Mouse (Mus musculus): ENCODE results near the gene Sdhaf2. TPM values are rescaled to one million over a fixed set of nuclear protein-coding genes. Genes with fewer than 3 reads are reported as not detected.

Gene Sdhaf2
- polyA plus RNA-seq, 1 experiment from 2014 or later, result 45.2 TPM

- WGBS, result 57% methylated on average over 2 of the region's 2 CpGs
- Histone ChIP-seq H3K4me3 (no peak overlapping the region), H3K4me1 (replicated peaks) (peaks cover 10% of the 10 kb centered on the region), H3K27ac (no peak overlapping the region), H3K27me3 (peaks cover 4% of the 10 kb centered on the region; the same call in 1 of the 2 replicates), H3K36me3 (peaks cover 17% of the 10 kb centered on the region), H3K9me3 (replicated peaks) (no peaks in the 10 kb centered on the region), H3K9ac (no peak overlapping the region), H3K4me2 (no peak overlapping the region)
- ATAC-seq (replicated peaks; ENCODE audit: insufficient number of reproducible peaks, insufficient read depth, low FRiP score, low read depth), result no peak
These were observed 29.0 kb downstream of the Sdhaf2 start for GRCm38 (mm10) chr19:10496976-10497375.

- H3K27ac ChIP-seq, result no peak overlapping the region
- H3K4me2 ChIP-seq, result no peak overlapping the region
- peaks cover 4% of the 10 kb centered on the region; the same call in 1 of the 2 replicates for H3K36me3 ChIP-seq
- H3K4me3 ChIP-seq, result no peak overlapping the region
- no peaks in the 10 kb centered on the region for H3K9me3 ChIP-seq (replicated peaks)
- no peak for ATAC-seq (replicated peaks; ENCODE audit: insufficient number of reproducible peaks, insufficient read depth, low FRiP score, low read depth)
- H3K27me3 ChIP-seq, result peaks cover 10% of the 10 kb centered on the region
- H3K4me1 ChIP-seq (replicated peaks), result peaks cover 10% of the 10 kb centered on the region
- WGBS, result 93% methylated on average over 1 of the region's 1 CpGs
- H3K9ac ChIP-seq, result no peak overlapping the region
These were observed 30.3 kb downstream of the Sdhaf2 start for GRCm38 (mm10) chr19:10495670-10496069.

DNA sequence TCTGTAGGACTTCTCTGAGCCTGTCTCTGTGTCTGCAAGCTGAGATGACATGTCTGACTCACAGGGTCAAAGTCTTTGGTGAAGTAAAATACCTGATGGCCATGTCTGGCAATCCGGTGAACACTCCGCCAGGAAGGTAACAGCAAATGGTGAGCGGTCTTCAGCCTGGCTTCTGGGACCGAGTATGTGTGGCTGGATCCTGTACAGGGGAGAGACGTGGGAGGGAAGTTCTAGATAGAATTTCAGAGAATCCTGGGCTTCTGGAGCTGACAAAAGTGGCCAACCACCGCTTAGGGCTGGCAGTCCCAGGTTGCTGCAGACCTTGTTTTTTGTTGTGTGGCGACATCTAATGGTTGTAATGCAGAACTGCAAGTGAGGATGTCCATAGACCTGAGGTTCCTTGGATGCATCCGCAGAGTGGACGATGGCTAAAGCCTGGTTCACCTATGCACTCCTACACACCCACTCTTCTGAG, 39.6 kb downstream of the Sdhaf2 start:
- Histone ChIP-seq H3K4me3 (no peak overlapping the region), H3K27me3 (peaks cover 57% of the 10 kb centered on the region), H3K4me2 (no peak overlapping the region), H3K9me3 (replicated peaks) (no peaks in the 10 kb centered on the region), H3K36me3 (no peaks in the 10 kb centered on the region), H3K4me1 (replicated peaks) (peaks cover 10% of the 10 kb centered on the region), H3K9ac (no peak overlapping the region), H3K27ac (no peak overlapping the region)
- ATAC-seq (replicated peaks; ENCODE audit: insufficient number of reproducible peaks, insufficient read depth, low FRiP score, low read depth), result no peak
- 19% methylated on average over 9 of the region's 9 CpGs for WGBS

- H3K9ac ChIP-seq, result no peak within 1 kb of the TSS
- no peaks in the 10 kb centered on the region for H3K36me3 ChIP-seq
- peaks cover 55% of the 10 kb centered on the region for H3K27me3 ChIP-seq
- no peaks in the 10 kb centered on the region for H3K9me3 ChIP-seq (replicated peaks)
- H3K4me2 ChIP-seq, result no peak within 1 kb of the TSS
- peaks cover 10% of the 10 kb centered on the region for H3K4me1 ChIP-seq (replicated peaks)
- 31% methylated on average over 6 of the region's 6 CpGs for WGBS
- H3K27ac ChIP-seq, result no peak within 1 kb of the TSS
- no peak within 1 kb of the TSS for H3K4me3 ChIP-seq
- ATAC-seq (replicated peaks; ENCODE audit: insufficient number of reproducible peaks, insufficient read depth, low FRiP score, low read depth), result no peak
These were observed 43.2 kb downstream of the Sdhaf2 start, which contains the start of gene Ppp1r32 for GRCm38 (mm10) chr19:10482703-10483102. Gene Ppp1r32 (minus strand): TSS chr19:10482928.

GRCm38 (mm10) chr19:10479541-10479940, 46.4 kb downstream of the Sdhaf2 start:
- Histone ChIP-seq H3K9ac (no peak overlapping the region), H3K9me3 (replicated peaks) (no peaks in the 10 kb centered on the region), H3K4me3 (no peak overlapping the region), H3K4me1 (replicated peaks) (peaks cover 10% of the 10 kb centered on the region), H3K27ac (no peak overlapping the region), H3K27me3 (peaks cover 58% of the 10 kb centered on the region), H3K36me3 (no peaks in the 10 kb centered on the region), H3K4me2 (no peak overlapping the region)
- no peak for ATAC-seq (replicated peaks; ENCODE audit: insufficient number of reproducible peaks, insufficient read depth, low FRiP score, low read depth)
- 39% methylated on average over 4 of the region's 4 CpGs for WGBS

GRCm38 (mm10) chr19:10473779-10474178, 52.2 kb downstream of the Sdhaf2 start:
- no peak overlapping the region for H3K4me3 ChIP-seq
- H3K9ac ChIP-seq, result no peak overlapping the region
- no peak overlapping the region for H3K4me2 ChIP-seq
- peaks cover 49% of the 10 kb centered on the region for H3K27me3 ChIP-seq
- ATAC-seq (replicated peaks; ENCODE audit: insufficient number of reproducible peaks, insufficient read depth, low FRiP score, low read depth), result no peak
- H3K9me3 ChIP-seq (replicated peaks), result no peaks in the 10 kb centered on the region
- no peak overlapping the region for H3K27ac ChIP-seq
- H3K4me1 ChIP-seq (replicated peaks), result no peaks in the 10 kb centered on the region; the same call in 1 of the 2 replicates
- no peaks in the 10 kb centered on the region for H3K36me3 ChIP-seq
- 23% methylated on average over 6 of the region's 6 CpGs for WGBS

DNA sequence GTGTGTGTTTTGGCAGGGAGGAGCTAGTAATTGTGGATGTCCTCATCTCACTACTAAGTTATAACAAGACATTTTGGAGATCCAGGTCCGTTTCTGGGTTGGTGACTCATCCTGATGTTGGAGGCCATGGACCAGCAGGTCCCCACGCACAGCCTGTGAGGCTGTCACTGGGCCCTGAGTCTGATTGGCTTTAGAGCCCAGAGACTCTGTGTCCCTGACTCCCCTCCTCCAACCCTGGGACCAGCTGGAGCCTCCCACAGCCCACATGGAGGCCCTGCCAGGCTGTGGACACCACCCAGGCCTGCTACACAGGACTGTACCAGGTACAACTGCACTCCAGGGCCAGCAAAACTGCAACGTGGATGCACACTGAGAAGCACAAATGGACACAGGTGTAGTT, 53.0 kb downstream of the Sdhaf2 start:
- no peak for ATAC-seq (replicated peaks; ENCODE audit: insufficient number of reproducible peaks, insufficient read depth, low FRiP score, low read depth)
- H3K4me3 ChIP-seq, result no peak overlapping the region
- 67% methylated on average over 3 of the region's 3 CpGs for WGBS
- no peak overlapping the region for H3K9ac ChIP-seq
- no peaks in the 10 kb centered on the region for H3K36me3 ChIP-seq
- no peak overlapping the region for H3K4me2 ChIP-seq
- no peak overlapping the region for H3K27ac ChIP-seq
- no peaks in the 10 kb centered on the region for H3K9me3 ChIP-seq (replicated peaks)
- H3K27me3 ChIP-seq, result peaks cover 43% of the 10 kb centered on the region
- no peaks in the 10 kb centered on the region; the same call in 1 of the 2 replicates for H3K4me1 ChIP-seq (replicated peaks)

DNA sequence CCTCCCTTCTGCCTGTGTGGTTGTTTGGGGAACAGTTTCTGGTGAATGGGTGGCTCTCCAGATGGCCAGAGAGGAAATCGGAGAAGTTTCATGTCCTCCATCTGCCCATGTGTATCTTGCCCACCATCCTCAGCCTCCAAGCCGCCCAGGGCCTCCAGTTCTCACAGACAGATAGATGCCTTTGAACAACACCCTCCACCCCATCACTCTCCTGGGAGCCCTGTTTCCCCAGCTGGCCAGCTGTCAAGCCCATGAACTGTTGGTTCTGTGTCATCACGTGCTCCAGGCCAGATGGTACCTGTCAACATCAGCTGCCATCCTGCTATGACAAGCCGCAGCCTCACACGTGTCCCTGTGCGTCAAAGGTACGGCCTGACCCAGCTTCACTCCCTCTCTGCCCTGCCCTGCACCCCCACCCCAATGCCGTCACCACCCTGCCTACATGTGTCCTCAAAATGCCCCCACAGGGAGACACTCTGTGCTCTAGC, 56.7 kb downstream of the Sdhaf2 start:
- H3K27ac ChIP-seq, result no peak overlapping the region
- no peaks in the 10 kb centered on the region for H3K36me3 ChIP-seq
- WGBS, result 30% methylated on average over 8 of the region's 8 CpGs
- H3K9ac ChIP-seq, result no peak overlapping the region
- H3K27me3 ChIP-seq, result peaks cover 48% of the 10 kb centered on the region
- H3K4me3 ChIP-seq, result no peak overlapping the region
- no peaks in the 10 kb centered on the region for H3K9me3 ChIP-seq (replicated peaks)
- no peak for ATAC-seq (replicated peaks; ENCODE audit: insufficient number of reproducible peaks, insufficient read depth, low FRiP score, low read depth)
- H3K4me1 ChIP-seq (replicated peaks), result no peaks in the 10 kb centered on the region; the same call in 1 of the 2 replicates
- H3K4me2 ChIP-seq, result no peak overlapping the region

DNA sequence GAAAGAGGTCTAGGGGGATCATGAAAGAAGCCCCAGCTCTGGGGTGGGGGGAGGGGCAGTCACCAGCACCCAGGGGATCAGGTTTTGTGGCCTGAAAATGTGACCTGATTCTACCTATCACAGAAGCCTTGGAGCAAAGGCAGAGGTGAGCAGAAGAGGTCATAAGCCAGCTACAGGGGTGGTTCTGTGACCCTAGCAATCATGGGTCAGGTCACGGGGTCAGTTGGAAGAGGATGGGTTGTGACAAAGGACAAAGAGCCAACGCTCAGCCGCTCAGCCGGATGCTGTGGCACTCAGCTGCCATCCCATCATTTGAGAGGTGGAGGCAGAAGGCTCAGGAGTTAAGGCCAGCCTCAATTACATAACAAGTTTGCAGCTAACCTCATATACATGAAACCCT, 61.5 kb downstream of the Sdhaf2 start:
- Histone ChIP-seq H3K4me3 (no peak overlapping the region), H3K4me1 (replicated peaks) (no peaks in the 10 kb centered on the region; the same call in 1 of the 2 replicates), H3K4me2 (no peak overlapping the region), H3K27me3 (peaks cover 76% of the 10 kb centered on the region), H3K9ac (no peak overlapping the region), H3K36me3 (no peaks in the 10 kb centered on the region), H3K27ac (no peak overlapping the region), H3K9me3 (replicated peaks) (no peaks in the 10 kb centered on the region)
- 51% methylated on average over 4 of the region's 4 CpGs for WGBS
- no peak for ATAC-seq (replicated peaks; ENCODE audit: insufficient number of reproducible peaks, insufficient read depth, low FRiP score, low read depth)

DNA sequence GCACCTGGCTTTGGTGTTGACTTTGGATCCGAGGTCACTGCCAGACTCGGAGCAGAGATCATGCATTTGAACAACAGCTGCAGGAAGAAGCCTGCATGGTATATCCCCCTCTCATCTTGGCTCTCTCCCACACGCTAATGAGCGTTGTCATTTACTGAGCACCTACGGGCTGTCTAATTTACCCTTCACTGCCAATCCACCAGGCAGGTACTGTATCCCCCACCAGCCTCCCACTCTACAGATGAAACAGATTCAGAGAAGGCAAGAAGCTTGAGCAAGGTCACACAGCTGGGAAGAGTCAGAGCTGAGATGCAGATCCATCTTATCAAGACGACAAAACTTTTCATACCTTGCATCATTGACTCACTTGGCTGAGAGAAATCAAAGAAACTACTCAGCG, 64.4 kb downstream of the Sdhaf2 start:
- ATAC-seq (replicated peaks; ENCODE audit: insufficient number of reproducible peaks, insufficient read depth, low FRiP score, low read depth), result no peak
- Histone ChIP-seq H3K4me3 (no peak overlapping the region), H3K9me3 (replicated peaks) (no peaks in the 10 kb centered on the region), H3K4me2 (no peak overlapping the region), H3K27ac (no peak overlapping the region), H3K27me3 (peaks cover 95% of the 10 kb centered on the region), H3K9ac (no peak overlapping the region), H3K36me3 (no peaks in the 10 kb centered on the region), H3K4me1 (replicated peaks) (peaks cover 16% of the 10 kb centered on the region)
- WGBS, result 34% methylated on average over 7 of the region's 7 CpGs

DNA sequence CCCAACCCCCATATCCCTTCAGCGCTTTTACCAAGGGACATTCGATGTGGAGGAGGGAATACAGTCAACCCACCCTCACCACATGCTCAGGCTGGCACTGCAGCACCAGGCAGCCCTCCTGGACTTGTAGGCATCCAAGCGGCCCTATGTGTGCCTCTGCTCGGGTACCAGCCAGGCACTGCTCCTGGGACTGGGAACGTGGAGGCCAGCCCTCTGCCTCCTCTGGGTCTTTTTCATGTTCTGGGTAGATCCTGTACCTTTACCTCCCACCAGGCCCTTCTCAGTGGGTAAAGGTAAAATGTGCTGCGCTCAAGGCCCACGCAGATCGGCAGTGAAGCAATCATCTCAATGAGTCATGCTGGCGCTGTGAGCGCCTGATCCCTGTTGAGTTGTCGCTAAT, 66.0 kb downstream of the Sdhaf2 start:
- H3K4me2 ChIP-seq, result no peak overlapping the region
- no peak for ATAC-seq (replicated peaks; ENCODE audit: insufficient number of reproducible peaks, insufficient read depth, low FRiP score, low read depth)
- H3K4me1 ChIP-seq (replicated peaks), result peaks cover 19% of the 10 kb centered on the region
- H3K36me3 ChIP-seq, result no peaks in the 10 kb centered on the region
- WGBS, result 47% methylated on average over 11 of the region's 11 CpGs
- H3K27me3 ChIP-seq, result peaks cover 97% of the 10 kb centered on the region
- no peak overlapping the region for H3K4me3 ChIP-seq
- H3K9ac ChIP-seq, result no peak overlapping the region
- H3K27ac ChIP-seq, result no peak overlapping the region
- no peaks in the 10 kb centered on the region for H3K9me3 ChIP-seq (replicated peaks)

DNA sequence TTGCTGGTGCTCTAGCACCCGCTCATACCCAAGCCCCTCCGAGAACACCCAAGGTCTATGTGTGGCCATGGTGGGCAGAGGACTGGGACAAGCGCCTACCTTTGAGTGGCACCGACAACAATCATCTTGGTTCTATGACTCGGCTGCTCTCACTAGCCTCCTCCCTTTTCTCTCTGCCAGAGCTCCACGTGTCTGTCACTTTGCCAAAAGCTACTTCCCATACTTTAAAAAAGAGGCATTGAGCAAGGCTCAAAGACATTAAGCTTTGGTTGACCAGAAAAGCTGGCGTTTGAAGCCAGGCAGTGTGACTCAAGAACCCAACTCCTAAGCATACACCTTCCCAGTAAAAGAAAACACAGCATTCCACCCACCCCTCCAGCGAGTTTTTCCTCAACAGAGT, 67.8 kb downstream of the Sdhaf2 start:
- WGBS, result 15% methylated on average over 8 of the region's 8 CpGs
- ATAC-seq (replicated peaks; ENCODE audit: insufficient number of reproducible peaks, insufficient read depth, low FRiP score, low read depth), result no peak
- Histone ChIP-seq H3K9ac (no peak overlapping the region), H3K36me3 (no peaks in the 10 kb centered on the region), H3K4me2 (peak overlapping the region; percentile 86), H3K4me3 (peak overlapping the region; percentile 50), H3K27ac (no peak overlapping the region), H3K27me3 (peaks cover 97% of the 10 kb centered on the region), H3K9me3 (replicated peaks) (no peaks in the 10 kb centered on the region), H3K4me1 (replicated peaks) (peaks cover 19% of the 10 kb centered on the region)

All from heart, embryonic 15.5 days (tissue).